Mouse (Mus musculus) lung, embryonic 14.5 days (tissue): ENCODE data around the gene 1700011M02Rik. TPM values are rescaled to one million over a fixed set of nuclear protein-coding genes. Genes with fewer than 3 reads are reported as not detected.
"Not testable (repeated sequence)": the region's sequence is repeated elsewhere in the genome, so short reads cannot be mapped to it uniquely, and the experiment has no call there.

Experiments used
- ATAC-seq: fragments of 200-750 bp; cut with Nextera tagmentation; 2 replicates; pipeline ENCODE4 v1.8.0; 2017; ENCODE audit warnings: mild to moderate bottlenecking, moderate TSS enrichment, moderate library complexity; ENCODE audit not compliant: insufficient read depth
- DNase-seq: peaks from one replicate; pipeline ENCODE4 v3.0.0-alpha.2; 2015
- H3K27ac ChIP-seq: fragments of 300-500 bp; sonication (generic); 2 replicates; pipeline ENCODE4 v1.5.1; 2014; ENCODE audit warnings: low read depth, mild to moderate bottlenecking, moderate library complexity
- H3K27me3 ChIP-seq: fragments of 300-500 bp; sonication (generic); 2 replicates; pipeline ENCODE4 v1.6.1; 2014; ENCODE audit warnings: low read length, control low read depth; ENCODE audit not compliant: insufficient read depth
- H3K36me3 ChIP-seq: fragments of 300-500 bp; sonication (generic); 2 replicates; pipeline ENCODE4 v1.6.1; 2014; ENCODE audit warnings: control low read depth; ENCODE audit not compliant: insufficient read depth
- H3K4me1 ChIP-seq: fragments of 300-500 bp; sonication (generic); 2 replicates; pipeline ENCODE4 v1.6.1; 2014; ENCODE audit warnings: antibody characterized with exemption, control low read depth; ENCODE audit not compliant: insufficient read depth
- H3K4me2 ChIP-seq: fragments of 300-500 bp; sonication (generic); 2 replicates; pipeline ENCODE4 v1.6.1; 2014; ENCODE audit warnings: mild to moderate bottlenecking
- H3K4me3 ChIP-seq: fragments of 300-500 bp; sonication (generic); 2 replicates; pipeline ENCODE4 v1.5.1; 2014; ENCODE audit warnings: low read depth, low read length
- H3K9ac ChIP-seq: fragments of 300-500 bp; sonication (generic); 2 replicates; pipeline ENCODE4 v1.6.1; 2014
- H3K9me3 ChIP-seq: fragments of 300-500 bp; sonication (generic); 2 replicates; pipeline ENCODE4 v1.6.1; 2016; ENCODE audit warnings: low read depth, low read length, control low read depth
- CTCF ChIP-seq: IDR thresholded peaks from 2 replicates; pipeline ENCODE4 v1.5.1; 2016; ENCODE audit warnings: antibody characterized with exemption, low read depth
- WGBS: fragments of 180-500 bp; shearing (Covaris S2); extraction: QIAGEN DNeasy Blood & Tissue Kit; methylation state at CpG from one replicate; pipeline ENCODE4 v1.1.7; 2014; 5-methylcytosine and 5-hydroxymethylcytosine counted together
- polyA plus RNA-seq: library from polyadenylated mRNA; unstranded; fragments of >200 nt; fragmentation: Nextera tagmentation; extraction: Ambion mirVana; gene quantifications from 2 replicates; pipeline ENCODE4 v1.2.1, GENCODE M21; 2014

The 1700011M02Rik gene
- not detected in 2 replicates for polyA plus RNA-seq

- not testable (repeated sequence) for H3K4me3 ChIP-seq, DNase-seq, H3K9me3 ChIP-seq, H3K27ac ChIP-seq, H3K27me3 ChIP-seq, H3K4me1 ChIP-seq, ATAC-seq, H3K36me3 ChIP-seq, H3K9ac ChIP-seq, H3K4me2 ChIP-seq
- WGBS: 81% methylated on average over 6 of the region's 9 CpGs
Observed at GRCm38 (mm10) chrX:102908587-102908986, at the start of gene 1700011M02Rik, which contains the start of gene Dmrtc1a. 1700011M02Rik (plus strand) TSS chrX:102908905. Dmrtc1a (minus strand) TSS chrX:102908687.

- Histone ChIP-seq H3K9ac (no peak within 1 kb of the TSS), H3K4me1 (no peaks in the 10 kb centered on the region), H3K9me3 (no peaks in the 10 kb centered on the region), H3K4me3 (no peak within 1 kb of the TSS), H3K4me2 (no peak within 1 kb of the TSS), H3K27ac (no peak within 1 kb of the TSS), H3K36me3 (no peaks in the 10 kb centered on the region), H3K27me3 (no peaks in the 10 kb centered on the region)
- DNase-seq (no peak), ATAC-seq (no peak)
- no peak for TF ChIP-seq CTCF
- 87% methylated on average over 6 of the region's 6 CpGs for WGBS
Observed at GRCm38 (mm10) chrX:102867871-102868270, 40.8 kb upstream of the 1700011M02Rik start, which contains the start of gene 1700031F05Rik. 1700031F05Rik (minus strand) TSS chrX:102867971.

GRCm38 (mm10) chrX:102914823-102915222 lies 6.1 kb downstream of the 1700011M02Rik start:
- not testable (repeated sequence) for DNase-seq, ATAC-seq, H3K9ac ChIP-seq, H3K27me3 ChIP-seq, H3K36me3 ChIP-seq, H3K9me3 ChIP-seq, H3K4me2 ChIP-seq, H3K4me1 ChIP-seq, H3K27ac ChIP-seq, H3K4me3 ChIP-seq
- 68% methylated on average over 1 of the region's 1 CpGs for WGBS

DNA sequence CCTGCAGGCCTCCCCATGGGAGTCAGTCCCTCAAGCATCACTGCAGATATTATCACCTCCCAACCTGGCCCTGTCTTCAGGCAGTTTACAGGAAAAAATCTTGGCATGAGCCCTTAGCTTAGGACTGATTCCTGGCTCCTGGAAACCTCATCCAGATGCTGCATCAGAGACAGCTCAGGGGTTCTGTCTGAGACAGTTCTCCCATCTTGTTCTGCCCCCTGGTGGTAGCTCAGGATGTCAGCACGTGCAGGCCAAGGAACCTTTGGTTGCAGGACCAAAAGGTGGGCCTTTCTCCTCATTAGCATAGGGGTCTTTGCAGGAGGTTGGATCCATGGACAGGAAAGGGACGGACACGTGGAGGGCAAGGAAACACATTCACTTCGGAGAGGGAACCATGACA lies 18.0 kb downstream of the 1700011M02Rik start:
- ATAC-seq, H3K4me2 ChIP-seq, H3K4me3 ChIP-seq, H3K9ac ChIP-seq, H3K9me3 ChIP-seq, H3K4me1 ChIP-seq, H3K27ac ChIP-seq, H3K36me3 ChIP-seq, H3K27me3 ChIP-seq: not testable (repeated sequence)
- peak; percentile 60 for TF ChIP-seq CTCF
- WGBS: 27% methylated on average over 4 of the region's 4 CpGs
- peak; percentile 63 for DNase-seq

DNA sequence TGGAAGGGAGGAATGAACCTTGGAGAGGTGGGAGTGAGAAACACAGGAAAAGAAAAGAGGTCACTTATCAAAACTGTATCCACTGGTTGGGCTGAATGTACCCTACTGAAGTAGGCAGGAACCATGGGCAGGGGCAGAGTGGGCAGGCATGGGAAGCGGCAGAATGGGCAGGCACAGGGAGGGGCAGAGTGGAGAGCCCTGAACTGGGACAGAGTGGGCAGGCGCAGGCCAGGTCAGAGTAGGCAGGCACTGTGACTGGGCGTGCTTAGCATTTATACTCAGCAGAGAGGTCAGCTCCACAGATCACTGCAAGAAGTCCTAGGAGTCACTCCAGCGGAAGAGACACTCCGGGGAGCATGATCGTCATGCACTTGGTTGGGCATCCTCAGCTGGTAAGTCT lies 19.4 kb downstream of the 1700011M02Rik start, which contains the start of gene 1700018G05Rik:
Gene 1700018G05Rik (plus strand): TSS at position 301 of the 400 bp plus-strand sequence.
- not testable (repeated sequence) for H3K9me3 ChIP-seq, ATAC-seq

DNA sequence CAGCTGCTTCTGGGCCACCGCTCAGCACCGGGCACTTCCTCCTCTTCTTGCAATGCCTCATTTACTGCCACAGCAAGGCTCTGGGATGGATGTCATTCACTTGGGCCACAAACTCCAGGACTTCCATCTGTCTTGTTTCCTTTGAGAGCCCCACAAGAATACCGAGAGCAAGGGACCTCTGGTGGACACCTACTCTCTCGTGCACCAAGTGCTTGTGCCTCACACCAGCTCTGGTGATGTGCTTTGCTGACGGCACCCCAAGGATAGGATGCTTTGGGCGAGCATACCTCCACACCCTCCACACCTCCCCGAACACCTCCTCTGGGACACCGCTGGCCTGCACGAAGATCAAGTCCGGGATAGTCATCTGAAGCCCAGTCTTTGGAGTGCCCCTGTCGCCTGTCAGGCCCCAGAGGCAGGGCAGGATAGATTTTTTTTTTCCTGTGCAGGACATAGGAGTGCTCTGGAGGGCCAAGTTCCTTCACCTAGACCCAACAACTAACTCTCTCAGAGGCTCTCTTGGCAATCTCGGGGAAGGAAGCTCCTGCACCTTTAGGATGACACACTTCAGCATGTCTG lies 24.4 kb downstream of the 1700011M02Rik start:
- 32% methylated on average over 12 of the region's 12 CpGs for WGBS
- Histone ChIP-seq H3K9me3 (no peaks in the 10 kb centered on the region), H3K9ac (no peak overlapping the region), H3K36me3 (no peaks in the 10 kb centered on the region), H3K27me3 (no peaks in the 10 kb centered on the region), H3K4me1 (no peaks in the 10 kb centered on the region), H3K4me2 (peak overlapping the region; percentile 73), H3K4me3 (peak overlapping the region; percentile 50), H3K27ac (no peak overlapping the region)
- TF ChIP-seq CTCF: no peak
- DNase-seq (no peak), ATAC-seq (no peak)

More for the DNA sequence above, 19.4 kb downstream of the 1700011M02Rik start, which contains the start of gene 1700018G05Rik:
- not testable (repeated sequence) for H3K36me3 ChIP-seq, H3K4me2 ChIP-seq, H3K4me1 ChIP-seq, H3K9ac ChIP-seq, H3K4me3 ChIP-seq, DNase-seq, H3K27me3 ChIP-seq, H3K27ac ChIP-seq
- WGBS: 88% methylated on average over 4 of the region's 6 CpGs

DNA sequence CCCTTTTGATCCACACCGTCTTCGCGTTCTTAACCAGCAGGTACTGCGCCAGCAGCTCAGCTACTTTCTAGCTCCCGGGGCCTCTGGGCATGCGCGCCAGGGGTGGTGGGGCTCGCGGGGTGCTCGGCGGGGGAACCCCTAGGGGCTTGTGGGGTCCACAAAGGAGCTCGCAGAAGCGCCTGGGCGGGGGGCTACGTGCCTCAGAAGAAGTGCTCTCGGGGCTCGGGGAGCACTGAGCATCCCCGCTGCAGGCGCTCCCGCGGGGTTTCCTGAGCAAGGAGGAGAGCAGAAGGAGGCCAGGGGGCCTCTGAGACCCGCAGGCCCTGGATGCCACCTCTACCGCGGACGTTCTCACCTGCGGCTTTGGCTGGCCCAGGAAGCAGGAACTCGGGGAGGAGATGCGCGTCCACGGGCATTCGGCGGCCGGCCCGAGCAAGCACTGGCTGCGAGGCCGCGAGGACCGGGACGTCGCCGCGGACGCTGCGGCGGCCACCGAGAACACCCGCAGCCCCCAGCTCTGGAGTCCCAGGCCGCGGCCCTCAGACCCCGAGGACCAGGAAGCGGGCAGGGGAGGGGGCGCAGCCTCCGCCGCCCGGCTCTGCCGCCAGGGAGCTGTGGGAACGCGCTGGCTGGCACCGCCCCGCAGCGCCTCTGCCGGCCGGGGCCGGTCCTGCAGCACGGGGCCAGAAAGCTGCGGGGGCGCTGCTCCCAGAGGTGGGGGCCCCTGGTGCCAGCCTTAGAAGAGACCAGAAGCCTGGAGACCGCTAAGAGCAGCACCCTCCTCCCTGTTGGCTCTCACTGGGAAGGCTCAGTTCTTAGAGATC lies 25.1 kb downstream of the 1700011M02Rik start:
- WGBS: 10% methylated on average over 43 of the region's 68 CpGs
- H3K4me3 ChIP-seq: peak overlapping the region; percentile 50
- H3K27me3 ChIP-seq: no peaks in the 10 kb centered on the region
- no peaks in the 10 kb centered on the region for H3K36me3 ChIP-seq
- H3K9me3 ChIP-seq: no peaks in the 10 kb centered on the region
- peak overlapping the region; percentile 73 for H3K4me2 ChIP-seq
- DNase-seq (peak; percentile 60), ATAC-seq (peak; percentile 83)
- H3K27ac ChIP-seq: no peak overlapping the region
- H3K4me1 ChIP-seq: no peaks in the 10 kb centered on the region
- H3K9ac ChIP-seq: peak overlapping the region; percentile 54
- peak; percentile 17; the same call in 1 of the 2 replicates for TF ChIP-seq CTCF
